Mouse (Mus musculus) brown adipose tissue, adult 24 weeks (tissue): ENCODE data around the gene Sertad1. TPM values are rescaled to one million over a fixed set of nuclear protein-coding genes. Genes with fewer than 3 reads are reported as not detected.
"Not testable (repeated sequence)": the region's sequence is repeated elsewhere in the genome, so short reads cannot be mapped to it uniquely, and the experiment has no call there.

Experiments
- H3K27ac ChIP-seq: fragments of 200-500 bp; replicated peaks from 2 replicates; pipeline ENCODE4 v1.5.1; 2012; ENCODE audit warnings: low read depth, mild to moderate bottlenecking, low read length
- H3K4me1 ChIP-seq: fragments of 200-500 bp; 2 replicates; pipeline ENCODE4 v1.6.1; 2012; ENCODE audit warnings: low read length, mixed read lengths; ENCODE audit not compliant: control insufficient read depth, insufficient read depth, insufficient read length
- H3K4me3 ChIP-seq: fragments of 200-500 bp; 2 replicates; pipeline ENCODE4 v1.5.1; 2012; ENCODE audit warnings: low read depth, mild to moderate bottlenecking, low read length, moderate library complexity; ENCODE audit not compliant: insufficient read depth
- polyA plus RNA-seq: library from polyadenylated mRNA; stranded (reverse); fragments of >200 nt; gene quantifications from 2 replicates; pipeline ENCODE4 v1.2.4, GENCODE M21; 2012; ENCODE audit not compliant: missing spikeins, insufficient read depth, insufficient read length

Sertad1 gene
- polyA plus RNA-seq, 1 experiment, result 10.1 TPM

- Histone ChIP-seq H3K4me1 (no peaks in the 10 kb centered on the region; the same call in 1 of the 2 replicates), H3K27ac (peak overlapping the region; percentile 1; the same call in 1 of the 2 replicates), H3K4me3 (peak overlapping the region; percentile 44)
Measured at GRCm38 (mm10) chr7:27480927-27481626, 5.6 kb upstream of the Sertad1 start.

- H3K27ac ChIP-seq, result peak overlapping the region; percentile 94
- H3K4me1 ChIP-seq, result no peaks in the 10 kb centered on the region
- H3K4me3 ChIP-seq, result peak overlapping the region; percentile 50
Measured at GRCm38 (mm10) chr7:27481627-27481969, 5.1 kb upstream of the Sertad1 start.

- Histone ChIP-seq H3K4me1 (0 out of 2 replicates have a peak, but pooled peaks cover 2% of the 10 kb centered on the region), H3K4me3 (no peak overlapping the region), H3K27ac (no peak overlapping the region)
Measured at GRCm38 (mm10) chr7:27483860-27484259, 2.9 kb upstream of the Sertad1 start.

GRCm38 (mm10) chr7:27486102-27486769, 474 bp upstream of the Sertad1 start:
- Histone ChIP-seq H3K27ac (peak overlapping the region; percentile 78), H3K4me1 (peaks cover 2% of the 10 kb centered on the region; the same call in 1 of the 2 replicates), H3K4me3 (peak overlapping the region; percentile 57)

- H3K4me3 ChIP-seq, result peak overlapping the region; percentile 81
- H3K27ac ChIP-seq, result peak overlapping the region; percentile 85
- peaks cover 7% of the 10 kb centered on the region for H3K4me1 ChIP-seq
Measured at GRCm38 (mm10) chr7:27487740-27488268, 1.1 kb downstream of the Sertad1 start.

- no peak overlapping the region for H3K4me3 ChIP-seq
- peak overlapping the region; percentile 83; the same call in 1 of the 2 replicates for H3K27ac ChIP-seq
- peaks cover 13% of the 10 kb centered on the region for H3K4me1 ChIP-seq
Measured at GRCm38 (mm10) chr7:27489270-27489869, 2.7 kb downstream of the Sertad1 start.

GRCm38 (mm10) chr7:27490227-27490542, 3.5 kb downstream of the Sertad1 start:
- peak overlapping the region; percentile 49 for H3K4me3 ChIP-seq
- peak overlapping the region; percentile 83 for H3K27ac ChIP-seq
- H3K4me1 ChIP-seq, result peaks cover 13% of the 10 kb centered on the region

- Histone ChIP-seq H3K4me3 (peak overlapping the region; percentile 63), H3K27ac (peak overlapping the region; percentile 96), H3K4me1 (peaks cover 13% of the 10 kb centered on the region)
Measured at GRCm38 (mm10) chr7:27490543-27491329, 4.0 kb downstream of the Sertad1 start.

GRCm38 (mm10) chr7:27491856-27492255, 5.1 kb downstream of the Sertad1 start:
- no peak overlapping the region for H3K4me3 ChIP-seq
- peaks cover 13% of the 10 kb centered on the region for H3K4me1 ChIP-seq
- H3K27ac ChIP-seq, result peak overlapping the region; percentile 96

GRCm38 (mm10) chr7:27493022-27493421, 6.3 kb downstream of the Sertad1 start:
- Histone ChIP-seq H3K4me3 (no peak overlapping the region), H3K4me1 (peaks cover 12% of the 10 kb centered on the region), H3K27ac (peak overlapping the region; percentile 40; the same call in 1 of the 2 replicates)

GRCm38 (mm10) chr7:27493450-27493849, 6.7 kb downstream of the Sertad1 start:
- Histone ChIP-seq H3K4me3 (no peak overlapping the region), H3K27ac (peak overlapping the region; percentile 40; the same call in 1 of the 2 replicates), H3K4me1 (peaks cover 11% of the 10 kb centered on the region)

GRCm38 (mm10) chr7:27494659-27495367, 8.1 kb downstream of the Sertad1 start:
- not testable (repeated sequence) for H3K27ac ChIP-seq, H3K4me3 ChIP-seq
- H3K4me1 ChIP-seq, result peaks cover 11% of the 10 kb centered on the region; the same call in 1 of the 2 replicates

GRCm38 (mm10) chr7:27499036-27499435, 12.3 kb downstream of the Sertad1 start, which contains the start of gene Prx:
TSS of gene Prx (plus strand) at chr7:27499324.
- Histone ChIP-seq H3K27ac (no peak within 1 kb of the TSS), H3K4me3 (no peak within 1 kb of the TSS), H3K4me1 (peaks cover 3% of the 10 kb centered on the region; the same call in 1 of the 2 replicates)

GRCm38 (mm10) chr7:27501620-27502019, 14.9 kb downstream of the Sertad1 start:
- H3K4me1 ChIP-seq, result peaks cover 3% of the 10 kb centered on the region; the same call in 1 of the 2 replicates
- no peak overlapping the region for H3K4me3 ChIP-seq
- H3K27ac ChIP-seq, result peak overlapping the region; percentile 87
